Mouse (Mus musculus) lung, postnatal 14 days (tissue): ENCODE measurements around the gene Mrpl23.

Source experiments
- DNase-seq: peaks from one replicate; pipeline ENCODE4 v3.0.0; 2021

The Mrpl23 gene

DNA sequence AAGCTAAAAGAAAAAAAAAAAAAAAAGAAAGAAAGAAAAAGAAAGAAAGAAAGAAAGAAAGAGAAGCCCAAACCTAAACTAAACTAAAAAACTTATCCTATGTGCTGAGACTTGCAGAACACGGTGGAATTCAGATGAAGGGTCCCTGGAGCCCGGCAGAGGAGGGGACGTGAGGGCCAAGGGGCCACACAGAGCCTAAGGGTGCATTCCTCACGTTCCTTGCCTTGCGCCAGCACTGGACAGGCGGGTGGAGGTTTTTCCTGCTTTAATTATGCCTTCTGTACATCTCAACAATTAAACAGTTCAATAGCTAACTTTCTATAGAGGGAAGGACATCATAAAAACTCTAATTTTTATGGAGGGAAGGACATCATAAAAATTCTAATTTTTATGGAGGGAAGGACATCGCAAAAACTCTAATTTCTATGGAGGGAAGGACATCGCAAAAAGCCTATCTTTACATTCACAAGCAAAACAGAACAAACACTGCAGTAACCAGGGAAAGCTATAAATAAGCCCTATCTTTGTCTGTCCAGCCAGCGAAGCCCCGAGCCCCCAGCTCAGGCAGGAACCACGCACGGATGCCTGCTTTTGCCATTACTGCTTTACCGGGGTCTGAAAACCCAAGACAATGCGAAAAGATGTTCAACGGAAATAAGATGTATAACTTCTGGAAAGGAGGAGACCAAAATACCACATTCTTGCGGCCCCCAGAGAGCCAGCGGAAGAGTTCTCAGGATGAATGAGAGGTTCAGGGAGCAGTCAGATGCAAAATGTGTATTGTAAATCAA, 9.1 kb upstream of the Mrpl23 start:
- DNase-seq, result no peak

DNA sequence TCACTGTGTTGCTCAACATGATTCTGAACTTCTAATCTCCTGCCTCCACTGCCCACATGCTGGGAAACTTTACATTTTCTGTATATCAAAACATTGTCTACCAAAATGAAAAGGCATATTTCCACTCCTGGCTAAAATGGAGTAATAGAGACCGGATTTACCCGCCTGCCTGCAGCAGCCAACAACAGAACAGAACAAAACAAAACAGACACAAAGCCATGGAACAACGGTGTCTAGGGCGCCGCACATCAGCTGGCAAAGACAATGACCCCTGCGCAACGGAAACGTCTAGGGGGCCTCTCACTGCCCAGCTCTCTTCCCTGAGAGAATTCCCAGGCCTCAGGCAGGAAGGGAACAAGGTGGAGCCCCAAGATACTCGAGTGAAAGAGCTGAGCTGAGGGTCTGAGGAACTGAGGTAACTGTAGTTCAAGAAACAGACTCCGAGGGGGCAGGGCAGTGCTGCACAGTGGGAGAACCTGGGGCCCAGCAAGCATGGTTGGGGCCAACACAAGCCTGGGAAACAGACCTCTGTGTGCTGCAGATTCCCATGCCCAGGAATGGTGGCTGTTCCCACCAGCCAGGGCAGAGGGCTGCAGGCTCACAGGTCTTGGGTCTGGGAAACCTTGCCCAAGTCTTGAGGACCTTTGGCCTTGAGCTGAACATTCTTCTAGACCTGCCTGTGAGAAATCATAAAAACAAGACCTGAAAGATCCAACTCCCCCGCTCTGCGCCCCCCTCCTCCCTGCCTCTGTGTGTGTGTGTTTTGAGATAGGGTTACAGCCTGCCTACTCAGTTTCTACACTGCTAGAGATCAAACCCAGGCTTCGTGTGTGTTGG, 6.9 kb upstream of the Mrpl23 start:
- DNase-seq, result peak; percentile 15

DNA sequence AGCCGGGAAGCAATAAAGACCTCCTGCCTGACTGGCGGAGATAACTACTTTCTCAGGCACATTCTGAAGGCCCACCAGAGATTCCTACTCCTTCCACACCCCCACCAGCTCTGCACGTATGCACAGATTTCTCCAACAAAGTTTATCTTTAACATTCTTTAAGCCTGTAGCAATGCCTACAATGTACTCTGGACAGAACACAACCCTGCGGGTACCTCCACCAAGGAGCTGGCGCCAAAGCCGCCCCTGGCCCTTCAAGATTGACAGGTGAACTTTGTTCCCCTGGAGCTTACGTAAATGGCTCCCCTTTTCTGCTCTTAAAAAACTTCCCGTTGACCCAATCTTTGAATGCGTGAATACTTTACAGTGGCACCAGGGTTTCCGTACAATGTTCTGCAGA, 3.1 kb upstream of the Mrpl23 start:
- no peak for DNase-seq

DNA sequence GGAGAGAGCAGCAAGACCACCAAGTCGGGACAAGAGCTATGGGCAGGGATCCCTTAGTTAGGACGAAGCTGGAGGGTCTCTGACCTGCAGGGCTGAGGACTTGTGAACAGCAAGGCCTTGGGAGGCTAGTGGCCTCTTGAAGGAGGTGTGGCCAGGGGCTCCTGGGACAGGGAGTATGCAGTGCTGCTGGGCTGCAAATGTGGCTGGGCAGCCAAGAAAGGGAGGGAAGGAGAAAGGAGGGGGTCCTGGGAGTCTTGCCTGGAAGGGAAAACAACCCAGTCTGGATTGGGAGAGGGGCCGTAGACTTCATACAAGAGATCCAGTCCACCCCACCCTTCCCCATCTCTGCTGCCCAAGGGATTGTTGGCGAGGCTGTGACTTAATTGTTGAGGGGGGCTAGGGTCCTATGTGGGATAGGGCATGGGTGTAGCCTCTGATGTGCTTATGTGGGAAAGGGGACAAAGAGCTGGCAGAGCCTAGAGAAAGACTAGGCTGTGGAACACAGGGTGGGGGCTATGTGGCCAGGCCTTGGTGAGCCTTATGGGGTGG, 439 bp upstream of the Mrpl23 start:
- DNase-seq, result no peak

DNA sequence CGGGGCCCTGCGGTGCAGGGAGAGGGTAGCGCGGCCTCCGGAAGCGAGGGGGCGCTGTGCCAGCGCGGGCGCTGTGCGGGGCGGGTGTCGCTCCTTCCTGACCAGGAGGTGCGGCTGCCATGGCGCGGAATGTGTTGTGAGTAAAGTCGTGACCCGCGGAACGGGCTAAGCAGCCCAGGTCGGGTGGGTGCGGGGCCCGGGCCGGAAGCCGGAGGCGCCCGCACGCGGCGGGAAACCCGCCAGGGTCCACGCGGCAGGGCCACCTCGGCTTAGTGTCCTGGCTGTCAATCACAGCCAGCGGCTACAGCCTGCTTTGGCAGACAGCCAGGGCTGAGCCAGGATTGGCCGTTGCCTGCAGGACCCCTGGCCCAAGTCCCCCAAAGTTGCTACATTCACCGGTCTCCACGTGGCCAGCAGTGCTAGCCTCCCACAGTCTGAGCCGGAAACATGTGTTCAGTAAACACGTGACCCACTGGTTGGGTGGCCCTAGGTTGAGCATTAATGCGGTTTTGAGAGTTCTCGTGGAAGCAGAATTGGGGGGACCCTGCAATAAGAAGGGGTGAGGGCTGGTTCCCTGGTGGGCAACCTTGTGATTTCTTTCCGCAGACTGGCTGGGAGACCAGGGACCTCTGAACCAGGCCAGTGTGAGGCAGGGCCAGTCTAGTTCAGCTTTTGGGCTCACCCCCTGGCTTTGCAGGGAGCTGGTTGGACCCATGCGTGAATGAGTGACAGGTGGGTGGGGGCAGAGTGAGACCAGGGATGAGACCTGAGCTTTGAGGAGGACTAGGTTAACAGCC, 771 bp downstream of the Mrpl23 start:
- peak; percentile 90 for DNase-seq

DNA sequence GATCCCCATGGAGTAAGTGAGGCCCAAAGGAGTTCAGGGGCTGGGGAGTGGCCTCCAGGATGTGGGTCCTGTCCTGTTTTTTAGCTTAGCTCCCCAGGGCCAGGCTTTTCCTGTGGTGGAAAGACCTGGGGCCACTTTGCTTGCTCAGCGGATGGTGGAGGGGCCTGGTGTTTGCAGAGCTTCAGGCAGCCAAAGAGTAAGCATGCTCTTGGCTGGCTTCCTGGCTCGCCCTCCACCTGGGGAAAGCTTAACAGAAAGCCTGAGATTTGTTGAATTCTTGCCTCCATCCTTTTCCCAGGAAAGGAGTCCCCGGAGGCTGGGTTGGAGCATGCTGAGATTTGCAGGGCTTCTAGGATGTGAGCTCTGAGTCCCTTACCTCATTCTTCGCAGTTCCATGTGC, 2.6 kb downstream of the Mrpl23 start:
- DNase-seq, result no peak

DNA sequence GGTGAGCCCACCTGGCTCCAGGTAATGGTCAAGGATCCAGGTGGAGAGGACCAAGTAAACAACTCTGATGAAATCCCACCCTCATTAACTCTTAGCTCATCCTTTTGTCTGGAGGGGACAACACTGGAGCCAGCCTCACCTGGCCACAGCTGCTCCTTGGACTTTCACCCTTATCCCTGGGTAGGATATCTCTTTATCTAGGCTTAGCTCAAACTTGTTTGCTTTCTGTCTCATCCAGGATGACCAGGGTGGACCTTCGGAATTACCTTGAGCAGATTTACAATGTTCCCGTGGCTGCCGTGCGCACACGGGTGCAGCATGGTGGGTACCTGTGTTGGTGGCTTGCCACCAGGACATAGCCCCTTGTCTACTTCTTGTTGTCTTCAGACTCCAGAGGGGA, 3.3 kb downstream of the Mrpl23 start:
- DNase-seq, result no peak

DNA sequence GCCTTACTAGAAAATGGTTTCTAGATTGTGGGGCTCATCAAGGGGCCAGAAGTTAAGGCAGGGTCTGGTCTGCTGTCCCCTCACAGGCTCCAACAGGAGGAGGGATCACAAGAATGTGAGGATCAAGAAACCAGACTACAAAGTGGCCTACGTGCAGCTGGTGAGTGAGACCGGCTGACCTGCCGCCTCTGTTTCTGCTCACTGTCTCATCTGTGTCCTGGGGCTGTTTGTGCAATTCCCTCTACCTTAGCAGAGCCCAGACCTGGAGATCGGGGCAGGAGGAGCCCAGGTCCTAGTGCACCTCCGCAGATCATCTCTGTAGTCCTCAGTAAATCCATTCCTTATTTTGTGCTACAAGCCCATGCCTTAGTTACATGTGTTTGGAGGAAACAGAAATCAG, 4.7 kb downstream of the Mrpl23 start:
- DNase-seq, result no peak

DNA sequence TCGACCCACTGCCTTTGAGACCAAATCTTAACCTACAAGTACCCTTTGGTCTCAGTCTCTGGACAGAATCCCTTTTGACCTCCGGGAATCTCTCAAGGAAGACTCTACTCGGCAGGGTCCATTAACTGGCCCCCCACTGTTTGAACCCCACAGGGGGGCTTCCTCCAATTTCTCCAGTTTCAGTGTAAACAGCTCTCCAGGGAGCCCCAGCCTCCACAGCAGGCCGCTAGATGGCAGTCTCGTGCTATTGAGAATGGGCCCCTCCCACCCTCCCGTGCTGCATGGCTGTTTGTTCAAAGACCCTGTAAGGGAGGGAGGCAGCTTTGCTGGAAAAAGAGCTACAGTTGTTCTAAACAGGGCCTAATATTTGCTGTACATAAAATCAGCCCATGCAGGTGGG, 5.4 kb downstream of the Mrpl23 start:
- peak; percentile 78 for DNase-seq

DNA sequence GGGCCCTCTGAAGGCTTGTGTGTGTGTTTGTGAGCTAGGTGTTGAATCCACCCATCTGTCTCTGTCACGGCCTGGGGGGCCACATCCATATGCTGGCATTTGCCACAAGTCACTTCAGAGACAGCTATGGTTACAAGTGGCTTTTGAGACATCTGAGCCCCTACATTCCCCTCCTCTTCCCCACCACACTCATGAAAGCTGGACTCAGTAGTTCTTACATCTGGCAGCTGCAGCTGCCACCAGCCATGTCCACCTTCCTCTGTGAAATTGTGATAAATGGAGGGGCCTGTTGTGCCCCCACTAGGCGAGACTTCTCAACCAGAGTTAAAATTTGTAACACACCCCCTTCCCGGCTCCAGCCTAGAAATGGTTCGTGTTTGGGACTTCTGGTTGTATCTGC, 5.8 kb downstream of the Mrpl23 start:
- no peak for DNase-seq

DNA sequence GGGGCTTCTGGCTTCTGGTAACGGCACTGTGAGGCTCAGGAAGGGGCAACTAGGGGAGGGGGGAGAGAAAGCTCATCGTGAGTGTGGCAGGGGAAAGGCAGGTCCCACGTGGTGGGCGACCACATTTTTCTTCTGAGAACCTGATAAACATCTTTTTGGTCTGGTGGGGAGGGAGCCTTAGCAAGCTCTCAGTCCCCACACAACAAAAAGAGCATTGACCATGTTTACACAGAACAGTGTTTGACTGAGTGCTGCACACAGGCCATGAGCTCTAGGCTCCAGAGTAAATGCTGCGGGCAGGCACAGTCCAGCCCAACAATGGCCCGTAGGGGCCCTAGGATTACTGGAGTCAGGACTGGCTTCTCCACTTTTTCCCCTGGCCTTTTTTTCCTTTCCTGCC, 6.3 kb downstream of the Mrpl23 start:
- no peak for DNase-seq

DNA sequence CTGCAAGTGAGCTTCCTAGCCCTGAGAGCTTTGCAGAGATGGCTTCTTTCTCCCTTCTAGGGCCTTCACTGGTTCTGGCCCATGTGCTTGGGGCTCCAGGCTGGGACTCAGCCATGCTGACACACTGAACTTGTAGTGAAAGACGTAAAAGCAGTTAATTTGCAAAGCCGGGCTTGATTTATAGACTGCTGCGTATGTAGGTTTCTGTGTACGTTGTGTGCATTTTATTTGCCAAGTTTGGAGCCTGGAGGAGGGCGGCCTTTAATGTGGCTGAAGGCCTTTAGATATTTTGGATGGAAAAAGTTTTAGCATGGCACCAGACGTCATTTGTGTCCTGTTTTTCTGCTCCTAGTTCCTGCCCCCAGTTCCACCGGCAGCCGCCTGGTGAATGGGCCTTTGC, 7.3 kb downstream of the Mrpl23 start:
- no peak for DNase-seq

DNA sequence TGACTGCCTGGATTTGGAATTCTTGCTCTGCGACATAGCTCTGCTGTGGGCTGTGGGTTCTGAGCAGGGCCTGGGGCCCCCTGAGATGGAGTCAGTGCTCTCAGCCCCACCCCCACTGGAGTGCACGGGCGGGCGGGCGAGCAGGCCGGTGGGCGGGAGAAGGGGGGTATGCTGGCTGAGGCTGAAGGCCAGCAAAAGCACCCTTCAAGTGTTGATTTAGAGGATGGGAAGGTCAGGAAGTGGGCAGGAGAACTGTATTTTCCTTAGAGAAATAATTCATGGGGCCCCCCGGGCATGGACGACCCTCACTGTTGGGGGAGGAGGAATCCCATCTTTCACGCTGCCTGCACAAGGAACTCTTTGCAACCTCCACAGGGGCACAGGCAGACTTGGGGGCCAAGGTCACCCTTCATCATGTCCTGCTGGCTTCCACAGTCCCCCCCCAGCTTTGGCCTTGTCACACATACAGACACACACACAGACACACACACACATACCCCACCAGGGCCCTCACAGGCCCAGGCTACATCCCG, 10.4 kb downstream of the Mrpl23 start:
- DNase-seq, result no peak

DNA sequence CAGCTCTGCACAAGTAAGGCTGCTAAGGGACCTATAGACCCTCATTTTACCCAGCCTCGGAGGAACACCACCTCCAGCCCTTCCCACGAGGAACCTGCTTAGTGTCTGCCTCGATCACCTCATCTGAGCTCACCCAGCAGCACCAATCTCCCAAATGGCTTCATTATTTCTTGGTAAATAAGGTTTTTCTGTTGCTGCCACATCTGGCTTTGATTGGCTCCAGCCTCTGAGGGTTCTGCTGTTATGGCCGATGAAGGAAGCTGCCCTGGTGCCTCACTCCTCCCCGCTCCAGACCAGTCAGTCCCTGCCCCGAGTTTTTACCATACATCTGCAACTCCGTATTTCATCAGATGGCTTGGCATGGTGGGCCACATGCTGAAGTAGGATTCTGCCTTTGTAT, 13.5 kb downstream of the Mrpl23 start:
- no peak for DNase-seq

DNA sequence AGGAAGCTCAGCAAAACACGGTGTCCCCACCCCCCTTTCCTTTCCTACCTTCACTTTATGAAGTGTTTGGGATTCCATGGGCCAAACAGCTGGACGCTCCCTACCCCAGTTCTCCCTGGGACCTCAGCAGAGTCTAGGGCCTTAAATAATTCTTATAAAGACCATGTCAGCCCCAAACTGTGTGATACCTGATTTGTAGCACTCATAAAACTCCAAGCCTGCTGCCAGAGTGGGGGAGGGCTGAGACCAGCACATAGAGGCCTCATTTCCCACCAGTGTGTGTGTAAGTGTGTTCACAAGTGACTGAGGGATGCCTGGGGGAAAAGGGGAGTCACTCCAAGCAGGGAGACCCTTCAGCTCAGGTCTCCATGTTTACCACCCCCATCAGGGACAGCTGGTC, 15.4 kb downstream of the Mrpl23 start:
- no peak for DNase-seq

DNA sequence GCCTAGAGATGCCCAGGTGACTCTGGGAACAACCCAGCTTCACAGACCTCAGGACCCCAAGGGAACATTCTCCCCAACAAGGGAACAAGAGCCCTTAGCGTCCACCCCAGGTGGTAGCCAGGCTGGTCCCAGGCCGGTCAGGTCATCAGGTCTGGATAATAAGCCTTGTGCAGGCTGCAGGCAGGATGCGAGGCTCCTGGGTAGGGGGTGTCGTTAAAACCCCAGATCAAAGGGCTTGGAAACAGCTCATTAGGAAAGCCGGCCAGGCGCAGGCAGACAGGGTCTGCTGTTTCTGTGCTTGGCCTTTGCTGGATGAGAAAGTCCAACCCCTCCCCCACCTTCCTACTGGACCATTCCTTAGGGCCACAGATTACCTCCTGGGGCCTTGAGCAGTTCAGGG, 16.2 kb downstream of the Mrpl23 start:
- no peak for DNase-seq

DNA sequence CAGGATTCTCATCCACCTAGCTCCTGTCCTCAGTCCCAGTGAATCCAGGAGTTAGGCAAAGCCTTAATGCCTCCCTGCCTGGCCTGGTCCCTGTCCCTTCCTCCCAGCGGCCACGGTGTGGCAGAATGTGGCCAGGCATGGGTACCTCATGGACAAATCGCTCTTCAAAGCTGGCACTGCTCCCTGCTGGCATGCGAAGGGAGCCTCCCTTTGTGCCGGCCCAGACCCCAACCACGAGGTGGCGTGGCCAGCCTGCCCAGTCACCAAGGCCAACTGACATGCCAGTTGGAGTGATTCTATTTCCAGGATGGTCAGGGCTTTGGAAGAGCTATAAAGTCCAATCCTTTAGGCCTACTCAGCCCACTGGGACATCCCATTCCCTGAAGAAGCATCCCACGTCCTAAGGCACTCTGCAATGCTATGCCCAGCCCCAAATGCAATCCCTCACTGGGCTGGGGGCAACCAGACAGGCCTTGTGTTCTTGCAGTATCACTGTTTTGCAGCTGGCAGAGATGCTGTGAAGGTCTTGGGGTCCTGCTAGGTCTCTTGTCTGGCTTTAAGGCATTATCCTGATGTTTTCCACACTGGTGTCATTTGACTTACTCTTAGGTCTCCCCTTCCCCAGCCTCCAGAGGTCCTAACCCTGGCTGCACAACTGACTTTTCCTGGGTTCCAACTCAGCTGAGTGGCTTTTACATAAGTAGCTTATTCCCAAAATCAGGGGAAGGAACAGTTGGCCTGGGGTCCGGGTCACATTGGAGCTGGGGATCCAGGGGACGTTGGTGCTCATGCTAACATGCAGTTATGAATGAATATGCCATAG, 17.7 kb downstream of the Mrpl23 start:
- DNase-seq, result no peak

DNA sequence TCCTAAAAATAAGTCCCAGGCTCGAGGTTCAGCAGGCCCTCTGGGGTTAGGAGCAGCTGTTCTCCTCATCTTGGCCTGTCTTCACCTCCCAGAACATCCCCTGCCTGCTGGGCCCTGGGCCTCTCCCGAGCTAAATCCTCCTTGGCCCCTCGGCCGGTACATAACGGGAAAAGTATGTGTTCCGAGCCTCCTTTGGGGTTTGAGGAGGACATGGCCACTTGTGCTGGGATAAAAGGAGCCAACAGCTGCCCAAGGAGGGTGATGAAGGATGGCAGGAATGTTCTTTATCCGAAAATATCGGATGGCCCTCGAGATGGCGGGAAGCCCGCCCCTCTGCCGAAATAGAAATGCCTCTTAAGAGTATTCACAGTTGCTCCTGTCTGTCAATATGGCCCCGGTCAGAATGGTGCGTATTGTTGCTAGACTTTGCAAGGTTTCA, 18.5 kb downstream of the Mrpl23 start:
- no peak for DNase-seq

DNA sequence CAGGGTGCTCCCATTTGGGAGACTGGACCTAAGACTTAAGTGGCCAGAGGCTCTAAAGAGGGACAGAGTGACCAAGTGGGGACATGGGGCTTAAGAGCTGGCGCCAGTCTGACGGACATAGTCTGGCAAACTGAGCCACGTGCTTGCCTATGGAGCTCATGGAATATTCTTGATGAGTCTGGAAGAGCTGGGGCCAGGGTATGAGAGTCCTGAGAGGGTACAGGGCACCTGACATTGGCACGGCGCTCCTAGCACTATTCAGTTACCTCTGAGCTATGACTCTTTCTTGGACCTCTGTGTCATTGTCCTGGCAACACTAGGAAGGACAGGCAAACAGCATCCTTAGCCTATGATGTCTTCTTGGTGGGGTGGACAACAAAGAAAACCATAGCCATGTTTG, 19.2 kb downstream of the Mrpl23 start:
- DNase-seq, result no peak

DNA sequence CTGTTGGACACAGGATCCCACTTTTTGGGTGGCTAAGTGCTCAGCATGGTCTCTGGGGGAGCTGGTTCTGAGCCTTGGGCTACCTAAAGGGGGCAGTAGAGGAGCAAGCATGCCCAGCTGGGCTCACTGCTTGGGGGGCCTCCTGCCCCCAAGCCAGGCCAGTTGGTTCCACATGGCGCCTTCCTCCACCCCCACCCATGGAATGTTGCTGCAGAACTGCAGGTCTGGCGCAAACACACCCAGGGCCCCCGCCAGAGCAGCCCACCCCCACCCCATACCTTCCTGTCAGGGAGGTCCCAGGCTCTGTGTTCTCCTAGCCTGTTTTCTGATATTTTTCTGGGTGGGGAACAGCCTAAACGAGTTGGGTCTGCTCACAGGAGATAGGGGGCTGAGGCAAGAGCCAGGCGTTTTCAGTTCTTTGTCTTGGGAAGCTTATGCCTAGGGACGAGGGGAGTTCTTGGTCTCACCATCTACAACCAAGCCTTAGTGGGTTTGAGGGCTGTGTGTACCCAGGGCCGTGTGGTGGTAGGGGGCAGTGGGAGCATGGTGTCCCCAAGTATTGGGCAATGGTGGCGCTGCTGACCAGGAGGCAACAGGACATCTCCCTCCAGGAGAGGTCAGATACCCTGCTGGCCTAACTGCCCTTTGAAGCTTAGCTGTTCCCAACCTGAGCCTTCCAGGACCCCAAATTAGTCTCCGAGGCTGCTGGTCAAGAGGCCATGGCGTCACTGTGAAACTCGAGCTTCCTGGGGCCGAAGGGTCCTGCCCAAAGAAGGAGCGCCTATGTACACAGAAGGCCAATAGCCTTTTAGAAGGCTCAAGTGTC, 20.3 kb downstream of the Mrpl23 start:
- DNase-seq, result no peak
